Mouse (Mus musculus) embryonic facial prominence, embryonic 12.5 days (tissue): ENCODE data around the gene Epor. TPM values are rescaled to one million over a fixed set of nuclear protein-coding genes. Genes with fewer than 3 reads are reported as not detected.

Experiments used
- ATAC-seq: fragments of 200-750 bp; cut with Nextera tagmentation; 2 replicates; pipeline ENCODE4 v1.8.0; 2017; ENCODE audit not compliant: insufficient number of reproducible peaks, insufficient read depth, low FRiP score, low TSS enrichment
- H3K27ac ChIP-seq: fragments of 300-500 bp; sonication (generic); 2 replicates; pipeline ENCODE4 v1.5.1; 2016; ENCODE audit warnings: mild to moderate bottlenecking
- H3K27me3 ChIP-seq: fragments of 300-500 bp; sonication (generic); 2 replicates; pipeline ENCODE4 v1.6.1; 2016; ENCODE audit warnings: mild to moderate bottlenecking, moderate library complexity
- H3K36me3 ChIP-seq: fragments of 300-500 bp; sonication (generic); 2 replicates; pipeline ENCODE4 v1.6.1; 2016; ENCODE audit warnings: mild to moderate bottlenecking
- H3K4me1 ChIP-seq: fragments of 300-500 bp; sonication (generic); 2 replicates; pipeline ENCODE4 v1.6.1; 2016
- H3K4me2 ChIP-seq: fragments of 300-500 bp; sonication (generic); replicated peaks from 2 replicates; pipeline ENCODE4 v1.6.1; 2016; ENCODE audit warnings: mild to moderate bottlenecking, moderate library complexity
- H3K4me3 ChIP-seq: fragments of 300-500 bp; sonication (generic); 2 replicates; pipeline ENCODE4 v1.5.1; 2016; ENCODE audit warnings: mild to moderate bottlenecking
- H3K9ac ChIP-seq: fragments of 300-500 bp; sonication (generic); 2 replicates; pipeline ENCODE4 v1.6.1; 2016; ENCODE audit warnings: mild to moderate bottlenecking, moderate library complexity
- H3K9me3 ChIP-seq: fragments of 300-500 bp; sonication (generic); 2 replicates; pipeline ENCODE4 v1.6.1; 2016; ENCODE audit warnings: mild to moderate bottlenecking, moderate library complexity
- WGBS: fragments of 180-500 bp; shearing (Covaris S2); methylation state at CpG from one replicate; pipeline ENCODE4 v1.1.7; 2016; 5-methylcytosine and 5-hydroxymethylcytosine counted together
- polyA plus RNA-seq: library from polyadenylated mRNA; unstranded; fragments of >200 nt; fragmentation: Nextera tagmentation; extraction: Ambion mirVana; gene quantifications from 2 replicates; pipeline ENCODE4 v1.2.1, GENCODE M21; 2016

The Epor gene
- polyA plus RNA-seq, 1 experiment from 2014 or later: 6.6 TPM

GRCm38 (mm10) chr9:21961366-21961980 is 1.8 kb downstream of the Epor start:
- peaks cover 51% of the 10 kb centered on the region for H3K27me3 ChIP-seq

GRCm38 (mm10) chr9:21960558-21961208 is 2.6 kb downstream of the Epor start:
- peak overlapping the region; percentile 81; the same call in 1 of the 2 replicates for H3K4me2 ChIP-seq
- H3K4me1 ChIP-seq: peaks cover 22% of the 10 kb centered on the region
- H3K27ac ChIP-seq: no peak overlapping the region
- H3K9me3 ChIP-seq: no peaks in the 10 kb centered on the region
- peaks cover 51% of the 10 kb centered on the region for H3K27me3 ChIP-seq
- 8% methylated on average over 26 of the region's 26 CpGs for WGBS
- no peak overlapping the region for H3K9ac ChIP-seq
- peak overlapping the region; percentile 47; the same call in 1 of the 2 replicates for H3K4me3 ChIP-seq
- no peak for ATAC-seq
- no peaks in the 10 kb centered on the region for H3K36me3 ChIP-seq

More at GRCm38 (mm10) chr9:21961366-21961980, 1.8 kb downstream of the Epor start:
- H3K4me2 ChIP-seq: peak overlapping the region; percentile 81
- H3K9me3 ChIP-seq: no peaks in the 10 kb centered on the region
- 1% methylated on average over 35 of the region's 35 CpGs for WGBS
- H3K4me1 ChIP-seq: peaks cover 20% of the 10 kb centered on the region
- no peak overlapping the region for H3K27ac ChIP-seq
- no peaks in the 10 kb centered on the region for H3K36me3 ChIP-seq
- ATAC-seq: no peak
- no peak overlapping the region for H3K9ac ChIP-seq
- peak overlapping the region; percentile 47 for H3K4me3 ChIP-seq

GRCm38 (mm10) chr9:21960135-21960534 is 3.2 kb downstream of the Epor start:
- Histone ChIP-seq H3K9me3 (no peaks in the 10 kb centered on the region), H3K4me1 (peaks cover 22% of the 10 kb centered on the region), H3K27me3 (peaks cover 51% of the 10 kb centered on the region), H3K36me3 (no peaks in the 10 kb centered on the region), H3K9ac (no peak overlapping the region), H3K4me3 (no peak overlapping the region), H3K4me2 (no peak overlapping the region), H3K27ac (no peak overlapping the region)
- no peak for ATAC-seq
- 49% methylated on average over 9 of the region's 9 CpGs for WGBS

- Histone ChIP-seq H3K9me3 (no peaks in the 10 kb centered on the region), H3K9ac (no peak overlapping the region), H3K4me2 (no peak overlapping the region), H3K4me3 (no peak overlapping the region), H3K4me1 (peaks cover 22% of the 10 kb centered on the region), H3K36me3 (no peaks in the 10 kb centered on the region), H3K27ac (no peak overlapping the region), H3K27me3 (peaks cover 51% of the 10 kb centered on the region)
- WGBS: 88% methylated on average over 7 of the region's 7 CpGs
- no peak for ATAC-seq
Measured at GRCm38 (mm10) chr9:21959244-21959643, 4.1 kb downstream of the Epor start.

GRCm38 (mm10) chr9:21958372-21958771 is 4.9 kb downstream of the Epor start:
- H3K4me1 ChIP-seq: peaks cover 22% of the 10 kb centered on the region
- H3K27me3 ChIP-seq: peaks cover 48% of the 10 kb centered on the region
- H3K9ac ChIP-seq: no peak overlapping the region
- H3K4me2 ChIP-seq: no peak overlapping the region
- H3K4me3 ChIP-seq: no peak overlapping the region
- H3K9me3 ChIP-seq: no peaks in the 10 kb centered on the region
- ATAC-seq: no peak
- WGBS: 82% methylated on average over 5 of the region's 5 CpGs
- no peaks in the 10 kb centered on the region for H3K36me3 ChIP-seq
- no peak overlapping the region for H3K27ac ChIP-seq

GRCm38 (mm10) chr9:21955570-21956281 is 7.6 kb downstream of the Epor start, which contains the start of gene Swsap1:
Gene Swsap1 (plus strand): TSS chr9:21955755.
- no peaks in the 10 kb centered on the region for H3K9me3 ChIP-seq
- peaks cover 22% of the 10 kb centered on the region for H3K27me3 ChIP-seq
- ATAC-seq: peak; percentile 99
- no peaks in the 10 kb centered on the region for H3K36me3 ChIP-seq
- peak within 1 kb of the TSS; percentile 65 for H3K9ac ChIP-seq
- WGBS: under 1% methylated on average over 54 of the region's 54 CpGs
- H3K4me3 ChIP-seq: peak within 1 kb of the TSS; percentile 56
- peak within 1 kb of the TSS; percentile 77 for H3K27ac ChIP-seq
- peak within 1 kb of the TSS; percentile 64 for H3K4me2 ChIP-seq
- H3K4me1 ChIP-seq: peaks cover 5% of the 10 kb centered on the region

GRCm38 (mm10) chr9:21955225-21955569 is 8.1 kb downstream of the Epor start:
- no peaks in the 10 kb centered on the region for H3K36me3 ChIP-seq
- no peaks in the 10 kb centered on the region for H3K9me3 ChIP-seq
- WGBS: 3% methylated on average over 18 of the region's 18 CpGs
- peaks cover 5% of the 10 kb centered on the region for H3K4me1 ChIP-seq
- H3K4me3 ChIP-seq: peak overlapping the region; percentile 56
- H3K27me3 ChIP-seq: peaks cover 17% of the 10 kb centered on the region
- peak; percentile 43 for ATAC-seq
- peak overlapping the region; percentile 65; the same call in 1 of the 2 replicates for H3K9ac ChIP-seq
- peak overlapping the region; percentile 64 for H3K4me2 ChIP-seq
- H3K27ac ChIP-seq: peak overlapping the region; percentile 37; the same call in 1 of the 2 replicates

GRCm38 (mm10) chr9:21954635-21955034 is 8.7 kb downstream of the Epor start:
- Histone ChIP-seq H3K4me2 (no peak overlapping the region), H3K27me3 (peaks cover 12% of the 10 kb centered on the region), H3K9ac (no peak overlapping the region), H3K9me3 (no peaks in the 10 kb centered on the region), H3K4me1 (peaks cover 5% of the 10 kb centered on the region), H3K27ac (no peak overlapping the region), H3K36me3 (no peaks in the 10 kb centered on the region), H3K4me3 (no peak overlapping the region)
- no peak for ATAC-seq
- WGBS: 75% methylated on average over 3 of the region's 3 CpGs

- Histone ChIP-seq H3K27ac (no peak overlapping the region), H3K27me3 (peaks cover 5% of the 10 kb centered on the region), H3K4me2 (no peak overlapping the region), H3K9me3 (no peaks in the 10 kb centered on the region), H3K4me1 (peaks cover 5% of the 10 kb centered on the region), H3K36me3 (no peaks in the 10 kb centered on the region), H3K9ac (no peak overlapping the region), H3K4me3 (no peak overlapping the region)
- ATAC-seq: no peak
- 11% methylated on average over 3 of the region's 3 CpGs for WGBS
Measured at GRCm38 (mm10) chr9:21953600-21953999, 9.7 kb downstream of the Epor start.

- 67% methylated on average over 3 of the region's 3 CpGs for WGBS
- no peak overlapping the region for H3K4me3 ChIP-seq
- no peak for ATAC-seq
- H3K36me3 ChIP-seq: no peaks in the 10 kb centered on the region
- H3K27me3 ChIP-seq: peaks cover 20% of the 10 kb centered on the region
- H3K27ac ChIP-seq: no peak overlapping the region
- H3K9ac ChIP-seq: no peak overlapping the region
- no peak overlapping the region for H3K4me2 ChIP-seq
- H3K4me1 ChIP-seq: peaks cover 14% of the 10 kb centered on the region
- H3K9me3 ChIP-seq: no peaks in the 10 kb centered on the region
Measured at GRCm38 (mm10) chr9:21951977-21952376, 11.3 kb downstream of the Epor start.

- Histone ChIP-seq H3K4me1 (peaks cover 8% of the 10 kb centered on the region), H3K9me3 (no peaks in the 10 kb centered on the region), H3K36me3 (no peaks in the 10 kb centered on the region), H3K4me3 (no peak overlapping the region), H3K27me3 (peaks cover 26% of the 10 kb centered on the region), H3K27ac (no peak overlapping the region), H3K9ac (no peak overlapping the region), H3K4me2 (no peak overlapping the region)
- ATAC-seq: no peak
- WGBS: 17% methylated on average over 11 of the region's 11 CpGs
Measured at GRCm38 (mm10) chr9:21950322-21950721, 13.0 kb downstream of the Epor start.

- WGBS: 71% methylated on average over 6 of the region's 6 CpGs
Measured at GRCm38 (mm10) chr9:21948790-21949189, 14.5 kb downstream of the Epor start.

More at GRCm38 (mm10) chr9:21948790-21949189, 14.5 kb downstream of the Epor start:
- no peaks in the 10 kb centered on the region for H3K36me3 ChIP-seq
- H3K4me2 ChIP-seq: no peak overlapping the region
- H3K27me3 ChIP-seq: peaks cover 26% of the 10 kb centered on the region
- no peaks in the 10 kb centered on the region for H3K9me3 ChIP-seq
- H3K27ac ChIP-seq: no peak overlapping the region
- H3K4me3 ChIP-seq: no peak overlapping the region
- no peak overlapping the region for H3K9ac ChIP-seq
- H3K4me1 ChIP-seq: peaks cover 8% of the 10 kb centered on the region
- ATAC-seq: no peak
